Mouse (Mus musculus) mouse trophoblast stem cell (cell line): Measurements from ENCODE around the gene Pa2g4.
"Not testable (repeated sequence)": the region's sequence is repeated elsewhere in the genome, so short reads cannot be mapped to it uniquely, and the experiment has no call there.

Experiments
- in situ Hi-C, 2 experiments: fragments of 300-500 bp; cut with MseI, MboI; formaldehyde crosslinking; loops; 2 replicates in 1 of 2; 3 replicates in 1 of 2; pipeline ENCODE4 v1.15.1; 2025

Pa2g4 gene

GRCm38 (mm10) chr10:128565788-128566531, at the start of gene Pa2g4:
Gene Pa2g4 (minus strand): TSS chr10:128565987.
- in situ Hi-C loops = no loop called here

DNA sequence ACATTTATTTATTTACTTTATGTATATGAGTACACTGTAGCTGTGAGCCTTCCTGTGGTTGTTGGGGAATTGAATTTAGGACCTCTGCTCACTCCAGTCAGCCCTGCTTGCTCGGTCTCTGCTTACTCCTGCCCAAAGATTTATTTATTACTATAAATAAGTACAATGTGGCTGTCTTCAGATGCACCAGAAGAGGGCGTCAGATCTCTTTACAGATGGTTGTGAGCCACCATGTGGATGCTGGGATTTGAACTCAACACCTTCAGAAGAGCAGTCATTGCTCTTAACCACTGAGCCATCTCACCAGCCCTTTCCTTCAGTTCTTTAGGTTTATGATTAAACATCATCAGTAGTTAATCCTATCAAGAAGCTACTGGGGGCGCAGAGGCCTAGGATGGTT, 49.1 kb upstream of the Pa2g4 start:
- in situ Hi-C loops = no loop called here

DNA sequence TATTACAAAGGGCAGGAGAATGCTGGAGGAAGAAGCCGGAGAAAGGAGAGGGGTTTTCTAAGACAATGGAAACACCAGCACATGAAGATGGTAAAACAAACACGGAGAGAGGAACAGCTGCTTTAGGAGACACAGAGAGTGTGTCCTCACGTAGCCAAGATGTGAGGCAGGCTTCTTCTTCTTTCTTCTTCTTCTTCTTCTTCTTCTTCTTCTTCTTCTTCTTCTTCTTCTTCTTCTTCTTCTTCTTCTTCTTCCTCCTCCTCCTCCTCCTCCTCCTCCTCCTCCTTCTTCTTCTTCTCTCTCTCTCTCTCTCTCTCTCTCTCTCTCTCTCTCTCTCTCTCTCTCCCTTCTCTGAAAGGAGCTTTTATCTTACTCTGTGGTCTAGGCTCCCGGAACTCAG, 48.0 kb upstream of the Pa2g4 start:
- in situ Hi-C loops = not testable (repeated sequence)

GRCm38 (mm10) chr10:128613154-128613440, 47.3 kb upstream of the Pa2g4 start:
- in situ Hi-C loops = no loop called here

GRCm38 (mm10) chr10:128612433-128613153, 46.8 kb upstream of the Pa2g4 start:
- in situ Hi-C loops = no loop called here

DNA sequence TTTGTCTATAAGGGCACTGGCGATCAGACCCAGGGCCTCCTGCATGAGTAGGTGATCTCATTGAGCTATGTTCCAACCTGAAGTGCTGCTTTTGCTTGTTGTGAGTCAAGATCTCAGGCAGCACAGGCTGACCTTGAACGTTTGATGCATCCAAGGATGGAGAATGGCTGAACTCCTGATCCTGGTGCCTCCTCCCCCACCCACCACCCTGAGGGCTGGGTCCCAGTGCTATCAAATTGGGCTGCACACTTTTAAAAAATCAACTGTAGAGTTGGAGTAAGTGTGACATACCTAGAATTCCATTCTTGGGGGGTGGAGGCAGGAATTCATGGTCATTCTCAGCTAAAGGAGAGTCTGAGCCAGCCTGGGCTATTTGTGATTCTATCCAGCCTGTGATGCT, 40.7 kb upstream of the Pa2g4 start:
- in situ Hi-C loops = no loop called here

GRCm38 (mm10) chr10:128602470-128603128, 36.8 kb upstream of the Pa2g4 start:
- in situ Hi-C loops = no loop called here

DNA sequence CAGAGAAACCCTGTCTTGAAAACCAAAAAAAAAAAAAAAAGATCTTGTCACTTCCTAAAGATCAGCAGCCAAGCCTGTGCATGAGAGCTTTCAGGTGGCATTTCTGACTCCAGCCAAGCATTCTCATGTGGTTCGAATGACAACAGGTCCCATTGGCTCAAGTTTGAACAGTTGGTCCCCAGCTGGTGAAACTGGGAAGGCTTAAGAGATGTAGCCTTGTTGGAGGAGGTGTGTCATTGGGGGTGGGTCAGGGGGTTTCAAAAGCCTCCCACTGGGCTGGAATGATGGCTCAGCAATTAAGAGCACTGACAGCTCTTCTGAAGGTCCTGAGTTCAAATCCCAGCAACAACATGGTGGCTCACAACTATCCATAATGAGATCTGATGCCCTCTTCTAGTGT, 35.7 kb upstream of the Pa2g4 start:
- in situ Hi-C loops = no loop called here

DNA sequence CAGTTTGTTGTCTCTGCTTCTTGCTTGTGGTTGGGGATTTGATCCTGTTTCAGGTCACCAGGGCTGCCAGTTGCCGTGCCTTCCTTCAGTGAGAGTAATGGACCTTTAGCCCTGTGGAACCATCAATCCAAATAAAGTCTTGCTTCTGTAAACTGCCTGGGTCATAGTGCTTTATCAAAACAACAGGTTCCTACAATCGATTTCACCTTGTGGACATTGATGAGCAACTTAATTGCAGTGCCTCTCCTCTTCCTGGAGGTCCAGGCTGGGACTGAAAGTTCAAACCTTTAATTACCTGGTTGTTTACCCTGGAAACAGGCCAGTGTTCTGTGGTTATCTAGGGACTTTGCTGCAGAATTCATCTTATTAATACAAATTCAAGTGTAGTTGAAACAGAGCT, 32.7 kb upstream of the Pa2g4 start:
- in situ Hi-C loops = no loop called here

DNA sequence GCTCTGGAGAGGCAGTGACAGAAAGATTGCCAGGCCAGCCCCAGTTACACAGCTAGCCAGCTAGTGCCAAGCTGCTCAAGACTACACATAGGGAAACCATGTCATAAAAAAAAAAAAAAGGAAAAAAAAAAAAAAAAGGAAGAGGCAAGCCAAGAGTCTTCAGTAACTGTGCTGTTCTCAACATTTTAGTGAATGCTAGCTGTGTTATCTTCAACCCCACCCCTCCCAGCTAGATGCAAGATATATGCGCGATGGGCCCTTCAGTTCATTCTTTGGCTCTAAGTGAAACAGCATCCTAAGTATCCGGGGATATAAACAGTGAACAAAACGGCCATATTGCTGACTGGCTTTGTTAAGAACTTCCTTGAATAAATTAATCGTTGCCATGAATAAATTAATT, 27.0 kb upstream of the Pa2g4 start:
- in situ Hi-C loops = no loop called here

DNA sequence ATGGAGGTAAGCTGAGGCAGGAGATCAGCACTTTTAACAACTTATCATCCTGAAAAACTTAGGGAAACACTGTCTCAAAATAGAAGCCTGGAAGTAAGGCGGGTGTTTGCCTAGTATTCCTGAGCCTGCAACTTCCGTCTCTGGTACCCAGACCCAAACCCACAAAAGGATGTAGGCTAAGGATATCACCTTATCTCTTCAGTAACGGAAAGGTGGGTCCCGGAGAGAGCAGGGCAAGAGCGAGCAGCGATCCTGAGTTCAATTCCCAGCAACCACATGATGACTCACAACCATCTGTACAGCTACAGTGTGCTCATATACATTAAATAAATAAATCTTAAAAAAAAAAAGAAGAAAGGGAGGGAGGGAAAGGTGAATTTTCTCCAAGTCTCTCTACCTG, 25.6 kb upstream of the Pa2g4 start:
- in situ Hi-C loops = no loop called here

GRCm38 (mm10) chr10:128590193-128590690, 24.5 kb upstream of the Pa2g4 start:
- in situ Hi-C loops = no loop called here

- in situ Hi-C loops = no loop called here
Observed at GRCm38 (mm10) chr10:128589464-128590192, 23.8 kb upstream of the Pa2g4 start, which contains the start of gene Erbb3. Gene Erbb3 (minus strand): TSS chr10:128589652.

- in situ Hi-C loops = no loop called here
Observed at GRCm38 (mm10) chr10:128588775-128589463, 23.1 kb upstream of the Pa2g4 start.

- in situ Hi-C loops = no loop called here
Observed at GRCm38 (mm10) chr10:128588136-128588535, 22.3 kb upstream of the Pa2g4 start.

- in situ Hi-C loops = no loop called here
Observed at GRCm38 (mm10) chr10:128587697-128588096, 21.9 kb upstream of the Pa2g4 start.

- in situ Hi-C loops = no loop called here
Observed at GRCm38 (mm10) chr10:128587120-128587519, 21.3 kb upstream of the Pa2g4 start.

GRCm38 (mm10) chr10:128586546-128586945, 20.8 kb upstream of the Pa2g4 start:
- in situ Hi-C loops = no loop called here

- in situ Hi-C loops = no loop called here
Observed at GRCm38 (mm10) chr10:128584386-128584785, 18.6 kb upstream of the Pa2g4 start.

- in situ Hi-C loops = no loop called here
Observed at GRCm38 (mm10) chr10:128583644-128584043, 17.9 kb upstream of the Pa2g4 start.

GRCm38 (mm10) chr10:128579731-128580130, 13.9 kb upstream of the Pa2g4 start:
- in situ Hi-C loops = no loop called here
